Mouse (Mus musculus) testis, adult 2 months (tissue): Measurements from ENCODE around the gene Arid1b.

Experiments used
- CTCF ChIP-seq: fragments of 200-500 bp; IDR thresholded peaks from 2 replicates; pipeline ENCODE4 v1.5.1; 2012; ENCODE audit warnings: low read depth, mild to moderate bottlenecking, inconsistent platforms, low read length, moderate library complexity; ENCODE audit not compliant: control insufficient read depth, insufficient read depth, insufficient replicate concordance
- POLR2A ChIP-seq: fragments of 200-500 bp; IDR thresholded peaks from 2 replicates; pipeline ENCODE4 v1.6.1; 2012; ENCODE audit warnings: low read depth, mild to moderate bottlenecking, inconsistent platforms, low read length, moderate library complexity; ENCODE audit not compliant: control insufficient read depth

DNA sequence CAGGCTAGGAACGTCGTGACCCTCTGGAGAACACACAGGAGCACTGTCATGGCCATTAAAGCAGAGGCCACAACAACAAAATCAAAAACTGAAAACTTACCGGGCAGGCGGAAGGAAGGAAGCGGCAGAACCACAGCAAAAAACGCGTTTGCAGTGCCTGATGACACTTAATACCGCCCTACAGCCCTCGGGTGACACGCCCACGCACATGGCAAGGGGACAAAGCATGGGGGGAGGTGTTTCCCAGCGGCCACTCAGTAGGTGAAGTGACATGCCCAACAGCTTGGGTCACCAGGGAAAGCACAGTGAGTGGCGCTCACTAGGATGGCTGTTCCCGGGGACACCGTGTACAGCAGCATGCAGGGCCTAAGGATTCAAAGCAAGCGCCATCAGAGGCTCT is 97.4 kb downstream of the Arid1b start:
- no peak for TF ChIP-seq CTCF
- no peak for TF ChIP-seq POLR2A
